Mouse (Mus musculus): ENCODE data around the gene Ptn.

GRCm38 (mm10) chr6:36806906-36807305, 3.1 kb downstream of the Ptn start:
- TF ChIP-seq CTCF (IDR thresholded peaks at IDR 0.05) (no peak), EP300 (IDR thresholded peaks at IDR 0.05) (no peak)

Measured in lung, postnatal 0 days (tissue).